Mouse (Mus musculus) liver, adult 2 months (tissue): ENCODE measurements around the gene Ythdf1.

Experiments
- CTCF ChIP-seq: fragments of 200-500 bp; IDR thresholded peaks from 2 replicates; pipeline ENCODE4 v1.5.1; 2011; ENCODE audit warnings: low read depth, low read length, control low read depth
- POLR2A ChIP-seq: fragments of 200-500 bp; IDR thresholded peaks from 2 replicates; pipeline ENCODE4 v1.6.1; 2011; ENCODE audit warnings: low read length, control low read depth; ENCODE audit not compliant: insufficient read depth; ENCODE audit errors: extremely low read depth

- TF ChIP-seq POLR2A = no peak
- TF ChIP-seq CTCF = 0 out of 2 replicates have a peak, but pooled peaks have one; percentile 10
Measured at GRCm38 (mm10) chr2:180966092-180966882, 45.5 kb upstream of the Ythdf1 start.
